Comparison of ENCODE assay signal across 13 mouse cellular contexts in genomic region chr14:105664671-105665198, GRCm38 (mm10).
DNase-seq lines count a peak whose midpoint lies in the region; ATAC-seq lines count a peak whose summit lies in the region.
"Had no signal": no experiment of that assay in that cellular context is flagged by ENCODE, and none has a peak within 500 bp of the region (broad histone marks: within the 10 kb centered on the region; RNA-seq: fewer than 3 reads in every experiment).

No protein-coding gene starts in this region.

- ATAC-seq in kidney, embryonic 14.5 days (ENCODE audit: low FRiP score, low TSS enrichment), result no peak
- ATAC-seq in forebrain, embryonic 16.5 days, result peak; percentile 81
- peak; percentile 60 for ATAC-seq in midbrain, embryonic 16.5 days
- ATAC-seq in monocyte, adult 5-6 weeks (replicated peaks; ENCODE audit: insufficient number of reproducible peaks, low FRiP score, low TSS enrichment, poor library complexity, severe bottlenecking), result no peak

- no peak overlapping the region for H3K27ac ChIP-seq in kidney, embryonic 14.5 days (ENCODE audit: low read depth, low read length)
- H3K27ac ChIP-seq in forebrain, embryonic 16.5 days (ENCODE audit: low read length), result peak overlapping the region; percentile 66
- peak overlapping the region; percentile 20 for H3K27ac ChIP-seq in midbrain, embryonic 16.5 days (ENCODE audit: low read length)
- H3K27ac ChIP-seq: lung, embryonic 15.5 days had no signal

- H3K27me3 ChIP-seq in kidney, embryonic 14.5 days (ENCODE audit: control insufficient read depth, insufficient read depth, low read length), result no peaks in the 10 kb centered on the region
- no peaks in the 10 kb centered on the region for H3K27me3 ChIP-seq in forebrain, embryonic 16.5 days (replicated peaks; ENCODE audit: control insufficient read depth, insufficient read depth, low read length)
- no peaks in the 10 kb centered on the region for H3K27me3 ChIP-seq in midbrain, embryonic 16.5 days (ENCODE audit: control insufficient read depth, insufficient read depth, low read depth, low read length)
- H3K27me3 ChIP-seq: lung, embryonic 15.5 days had no signal

- no peaks in the 10 kb centered on the region for H3K9me3 ChIP-seq in kidney, embryonic 14.5 days (ENCODE audit: control insufficient read depth, low read length)
- H3K9me3 ChIP-seq in forebrain, embryonic 16.5 days (ENCODE audit: control insufficient read depth, low read length), result no peaks in the 10 kb centered on the region
- no peaks in the 10 kb centered on the region for H3K9me3 ChIP-seq in midbrain, embryonic 16.5 days (replicated peaks; ENCODE audit: control insufficient read depth, low read length, poor library complexity, severe bottlenecking)
- H3K9me3 ChIP-seq: lung, embryonic 15.5 days had no signal

- H3K36me3 ChIP-seq in kidney, embryonic 14.5 days (ENCODE audit: control insufficient read depth, insufficient read depth, low read length), result no peaks in the 10 kb centered on the region
- H3K36me3 ChIP-seq in forebrain, embryonic 16.5 days (ENCODE audit: control insufficient read depth, insufficient read depth), result no peaks in the 10 kb centered on the region
- no peaks in the 10 kb centered on the region for H3K36me3 ChIP-seq in midbrain, embryonic 16.5 days (ENCODE audit: control insufficient read depth, insufficient read depth, low read length)
- H3K36me3 ChIP-seq: lung, embryonic 15.5 days had no signal

- H3K4me3 ChIP-seq in kidney, embryonic 14.5 days (ENCODE audit: low read length), result no peak overlapping the region
- H3K4me3 ChIP-seq in forebrain, embryonic 16.5 days (replicated peaks; ENCODE audit: low read length), result no peak overlapping the region
- H3K4me3 ChIP-seq in midbrain, embryonic 16.5 days (ENCODE audit: low read depth, low read length), result no peak overlapping the region
- H3K4me3 ChIP-seq: lung, embryonic 15.5 days had no signal

- H3K9ac ChIP-seq in kidney, embryonic 14.5 days (ENCODE audit: low read depth, low read length), result no peak overlapping the region
- H3K9ac ChIP-seq in forebrain, embryonic 16.5 days (replicated peaks; ENCODE audit: low read depth, low read length), result no peak overlapping the region
- H3K9ac ChIP-seq in midbrain, embryonic 16.5 days (ENCODE audit: low read depth, low read length), result no peak overlapping the region
- H3K9ac ChIP-seq: lung, embryonic 15.5 days had no signal

- 70% methylated on average over 7 of the region's 7 CpGs for WGBS in kidney, embryonic 14.5 days
- WGBS in forebrain, embryonic 16.5 days, result 12% methylated on average over 7 of the region's 7 CpGs
- 33% methylated on average over 7 of the region's 7 CpGs for WGBS in midbrain, embryonic 16.5 days

- H3K4me2 ChIP-seq in kidney, embryonic 14.5 days (replicated peaks; ENCODE audit: low read depth, low read length), result no peak overlapping the region
- H3K4me2 ChIP-seq in forebrain, embryonic 16.5 days (ENCODE audit: low read length), result peak overlapping the region; percentile 20
- H3K4me2 ChIP-seq in midbrain, embryonic 16.5 days (ENCODE audit: low read length), result no peak overlapping the region
- H3K4me2 ChIP-seq: lung, embryonic 15.5 days had no signal

- peak; percentile 14 for DNase-seq in kidney, postnatal 14 days
- DNase-seq in Muller cell, postnatal 12 days (ENCODE audit: inconsistent ontology term), result peak; percentile 91
- DNase-seq in right cerebral cortex, adult 18-20 months, result no peak
- DNase-seq in heart, adult 11 months, result no peak
- DNase-seq: adrenal gland, postnatal 14 days; heart, postnatal 36 days; right cerebral cortex, postnatal 25 days; thymus, postnatal 4 days had no signal

- 0 out of 2 replicates have a peak, but pooled peaks cover 2% of the 10 kb centered on the region for H3K4me1 ChIP-seq in kidney, embryonic 14.5 days (ENCODE audit: control insufficient read depth, insufficient read depth, low read length)
- peaks cover 17% of the 10 kb centered on the region for H3K4me1 ChIP-seq in forebrain, embryonic 16.5 days (replicated peaks; ENCODE audit: control insufficient read depth, insufficient read depth, low read length)
- H3K4me1 ChIP-seq in midbrain, embryonic 16.5 days (ENCODE audit: control insufficient read depth, insufficient read depth, low read length), result peaks cover 11% of the 10 kb centered on the region
- H3K4me1 ChIP-seq: lung, embryonic 15.5 days had no signal

Comparison
In these comparisons a context has a peak if more than half of its experiments do, and no peak if none do; other contexts are left out.
1. DNase-seq: peak in kidney, postnatal 14 days (single experiment) and Muller cell, postnatal 12 days (single experiment); none in right cerebral cortex, adult 18-20 months (single experiment) and heart, adult 11 months (single experiment).
2. ATAC-seq: peak in forebrain, embryonic 16.5 days (single experiment) and midbrain, embryonic 16.5 days (single experiment); none in kidney, embryonic 14.5 days (single experiment) and monocyte, adult 5-6 weeks (single experiment).